Mouse (Mus musculus): ENCODE measurements at regions not wholly inside any gene's neighbourhood (a gene's known extent, or its start where the extent isn't known, plus 50 kb on each side); places are given as distances from the start of the nearest gene placed in this dataset.

GRCm38 (mm10) chr2:110486724-110487123 lies 110.4 kb upstream of the Slc5a12 start:
- no peak for TF ChIP-seq CTCF (IDR thresholded peaks at IDR 0.05; ENCODE audit: low read depth, low read length)
- no peak for TF ChIP-seq GATA1 (IDR thresholded peaks at IDR 0.05; ENCODE audit: borderline replicate concordance, low read length)
- no peak for TF ChIP-seq POLR2AphosphoS5 (IDR thresholded peaks at IDR 0.05; ENCODE audit: insufficient replicate concordance, low read depth, low read length)
